Mouse (Mus musculus): ENCODE measurements around the gene Rb1.

DNA sequence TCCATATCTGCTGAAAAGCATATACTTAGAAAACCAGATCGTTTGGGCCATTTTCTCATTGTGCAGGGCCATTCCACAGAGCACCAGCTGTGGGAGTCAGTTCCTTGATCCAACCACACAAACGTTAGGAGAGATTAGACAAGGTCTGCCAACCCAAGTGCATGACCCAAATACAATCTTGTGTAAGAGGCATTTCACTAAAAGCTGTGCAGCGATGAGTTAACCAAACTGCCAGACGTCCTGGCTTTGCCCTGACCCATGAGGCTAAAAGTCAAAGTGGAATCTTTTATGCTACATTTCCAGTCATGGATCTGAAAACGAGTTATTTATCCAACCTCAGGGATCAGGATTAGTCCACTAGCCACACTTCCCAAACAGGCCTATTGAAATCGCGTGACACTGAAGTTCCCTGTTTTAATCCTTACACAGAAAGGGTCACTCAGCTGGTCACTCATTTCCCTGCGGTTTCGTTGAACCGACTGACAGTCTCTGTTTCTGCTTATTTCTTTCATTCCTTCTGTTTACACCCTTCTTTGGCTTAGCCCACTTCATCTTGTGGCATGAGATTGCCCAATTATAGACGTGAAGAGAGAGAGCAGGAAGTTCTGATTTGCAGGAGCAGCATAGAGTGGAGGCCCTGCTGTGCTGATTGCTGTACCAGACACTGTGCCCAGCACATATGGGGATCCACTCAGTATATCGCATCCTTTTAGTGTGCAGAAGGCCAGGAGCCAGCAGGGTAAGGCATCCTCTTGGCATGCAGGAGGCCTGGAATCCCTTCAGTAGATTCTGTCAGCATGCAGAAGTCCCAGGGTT is 153.2 kb downstream of the Rb1 start:
- TF ChIP-seq USF1 (IDR thresholded peaks at IDR 0.05; ENCODE audit: low read depth) = no peak
- TF ChIP-seq CEBPB (IDR thresholded peaks at IDR 0.05; ENCODE audit: low read depth) = no peak

Data from C2C12 (cell line).